Mouse (Mus musculus) embryo, embryonic 11.5 days (tissue): ENCODE measurements around the gene Htr3b.
A peak's percentile ranks its signal among the peaks of the same experiment; 100 is the strongest.

Experiments used
- DNase-seq: peaks from one replicate; pipeline ENCODE4 v3.0.0-alpha.2; 2012; ENCODE audit warnings: low read depth, low spot score

The Htr3b gene

DNA sequence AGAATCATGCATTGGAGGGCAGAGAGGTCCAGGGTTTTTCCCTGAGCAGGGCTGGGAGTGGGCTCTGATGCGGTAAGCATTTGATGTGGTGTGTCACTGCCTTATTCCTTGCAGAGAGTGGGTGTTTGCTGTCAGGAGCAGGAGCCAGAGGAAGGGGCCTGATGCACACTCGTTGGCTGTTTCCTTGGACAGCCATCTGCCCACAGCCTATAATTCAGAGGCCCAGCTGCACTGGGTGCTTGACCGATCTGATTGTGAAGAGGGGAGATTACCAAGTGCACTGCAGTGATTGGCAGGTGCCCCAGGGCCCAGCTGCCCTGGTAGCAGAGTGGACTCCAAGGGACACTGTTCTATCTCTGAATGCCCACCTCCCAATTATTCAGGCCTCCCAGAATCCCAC is 36.0 kb downstream of the Htr3b start:
- no peak for DNase-seq

DNA sequence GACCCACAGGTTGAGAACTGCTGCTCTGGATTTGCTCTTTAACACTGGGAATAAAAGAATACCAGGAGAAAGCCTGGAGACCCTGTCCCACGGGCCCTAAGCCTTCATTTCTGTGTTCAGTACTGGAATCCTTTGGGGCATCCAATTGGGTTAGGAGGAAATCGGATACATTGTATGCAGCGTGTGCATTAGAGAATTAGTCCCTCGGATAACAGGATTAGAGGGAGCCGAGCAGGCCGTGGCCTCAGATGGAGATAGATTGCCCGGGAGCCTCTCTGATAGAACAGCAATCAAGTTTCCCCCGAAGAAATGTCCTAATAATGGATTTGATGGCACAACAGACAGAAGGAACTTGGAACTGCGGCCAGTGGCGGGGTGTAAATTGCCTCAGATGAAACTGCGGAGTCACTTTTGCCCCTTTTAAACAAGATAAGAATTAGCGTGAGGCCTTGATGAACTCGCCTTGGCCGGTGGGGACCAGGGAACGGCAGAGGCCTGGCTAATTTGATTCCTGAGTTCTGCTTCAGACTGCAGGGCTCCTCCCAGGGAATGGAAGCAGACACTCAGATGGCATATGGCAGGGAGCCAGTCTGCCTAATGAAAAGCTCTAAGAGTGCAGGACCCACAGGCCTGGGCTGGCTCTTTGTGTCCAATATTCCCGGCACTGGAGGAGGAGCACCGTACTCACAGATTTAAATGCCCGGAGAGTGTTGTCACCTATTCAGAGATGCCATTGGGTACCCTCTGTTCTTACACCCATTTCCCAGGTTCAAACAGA is 48.6 kb downstream of the Htr3b start:
- no peak for DNase-seq

DNA sequence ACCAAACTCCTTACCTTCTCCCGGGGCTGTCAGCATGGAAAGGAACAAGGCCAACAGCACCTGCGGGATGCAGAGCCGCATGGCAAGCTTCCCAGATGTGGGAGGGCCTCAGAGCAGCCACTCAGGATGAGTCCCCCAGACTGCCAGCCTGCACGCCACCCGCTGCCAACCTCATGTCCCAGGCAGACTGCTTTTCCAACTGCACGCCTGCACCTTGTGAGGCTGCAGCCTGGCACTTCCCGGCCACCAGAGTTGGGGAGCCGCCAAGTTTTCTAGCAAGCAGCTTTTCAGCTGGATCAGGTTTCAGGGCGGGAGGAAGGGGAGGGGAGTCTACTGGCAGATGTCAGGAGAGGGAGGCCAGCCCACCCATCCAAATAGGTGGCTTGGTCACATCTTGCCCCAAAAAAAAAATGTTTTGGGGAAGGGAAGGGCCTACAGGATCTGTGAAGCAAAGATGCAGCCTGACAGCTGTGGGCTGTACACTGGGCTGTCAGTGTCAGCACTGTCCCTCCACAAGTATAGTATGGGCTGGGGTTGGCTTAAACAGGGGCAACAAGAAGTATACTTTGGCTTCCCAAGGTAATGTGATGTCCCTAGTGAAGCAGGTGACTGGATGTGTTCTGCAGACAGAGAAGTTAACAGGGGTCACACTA is 53.8 kb downstream of the Htr3b start, which contains the start of gene Htr3a:
Htr3a (minus strand) TSS at position 215 of the 653 bp plus-strand sequence.
- peak; percentile 47 for DNase-seq

DNA sequence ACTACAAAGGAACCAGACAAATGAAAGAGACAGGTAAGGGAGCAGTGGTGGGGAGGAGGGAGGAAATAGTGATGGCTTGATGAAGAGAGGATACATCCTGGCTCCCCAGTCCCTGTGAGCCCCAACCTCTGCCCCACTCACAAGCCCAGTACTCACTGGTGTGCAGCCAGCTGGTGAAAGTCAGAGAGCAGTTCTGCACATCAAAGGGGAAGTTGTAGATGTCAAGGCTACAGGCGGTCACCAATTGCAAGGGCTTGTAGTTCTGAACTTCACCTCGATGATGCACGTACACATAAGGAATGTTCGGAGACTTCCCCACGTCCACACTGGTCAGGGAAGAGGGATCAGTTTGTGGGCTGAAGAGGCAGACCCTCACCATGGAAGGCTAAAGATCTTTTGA is 60.4 kb downstream of the Htr3b start:
- DNase-seq: no peak

DNA sequence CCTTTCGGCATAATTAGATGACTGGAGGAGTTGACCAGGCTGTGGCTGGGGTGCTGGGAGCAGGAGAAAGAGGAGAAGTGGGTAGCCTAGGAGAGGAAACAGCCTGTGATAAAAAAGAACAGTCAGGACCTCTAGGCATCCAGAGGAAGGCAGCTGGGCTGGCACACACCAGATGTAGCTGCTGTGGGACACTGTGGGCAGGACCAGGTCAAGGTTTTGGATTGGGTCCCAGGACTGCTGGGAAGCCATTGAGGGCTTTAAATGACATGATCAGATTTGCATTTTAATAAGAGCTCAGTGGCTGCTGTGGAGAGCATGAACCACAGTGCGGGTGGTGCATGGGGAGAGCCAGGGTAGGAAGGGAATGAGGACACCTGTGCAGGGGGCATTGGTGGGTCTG is 61.0 kb downstream of the Htr3b start:
- no peak for DNase-seq

DNA sequence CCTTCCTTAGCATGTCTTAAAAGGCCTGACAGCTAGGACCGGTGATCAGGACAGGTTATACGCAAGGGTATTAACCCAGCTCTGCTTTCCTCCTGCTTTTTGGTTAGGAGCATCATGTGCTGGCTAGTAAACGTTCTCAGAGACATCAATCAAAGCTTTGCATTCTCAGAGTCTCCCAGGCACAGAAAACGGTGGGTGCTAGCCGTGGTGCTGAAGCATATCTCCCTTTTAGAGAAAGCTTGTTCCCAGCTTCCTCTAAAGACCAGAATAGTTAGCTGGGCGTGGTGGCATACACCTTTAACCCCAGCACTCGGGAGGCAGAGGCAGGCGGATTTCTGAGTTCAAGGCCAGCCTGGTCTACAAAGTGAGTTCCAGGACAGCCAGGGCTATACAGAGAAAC is 66.2 kb downstream of the Htr3b start:
- peak; percentile 53 for DNase-seq

DNA sequence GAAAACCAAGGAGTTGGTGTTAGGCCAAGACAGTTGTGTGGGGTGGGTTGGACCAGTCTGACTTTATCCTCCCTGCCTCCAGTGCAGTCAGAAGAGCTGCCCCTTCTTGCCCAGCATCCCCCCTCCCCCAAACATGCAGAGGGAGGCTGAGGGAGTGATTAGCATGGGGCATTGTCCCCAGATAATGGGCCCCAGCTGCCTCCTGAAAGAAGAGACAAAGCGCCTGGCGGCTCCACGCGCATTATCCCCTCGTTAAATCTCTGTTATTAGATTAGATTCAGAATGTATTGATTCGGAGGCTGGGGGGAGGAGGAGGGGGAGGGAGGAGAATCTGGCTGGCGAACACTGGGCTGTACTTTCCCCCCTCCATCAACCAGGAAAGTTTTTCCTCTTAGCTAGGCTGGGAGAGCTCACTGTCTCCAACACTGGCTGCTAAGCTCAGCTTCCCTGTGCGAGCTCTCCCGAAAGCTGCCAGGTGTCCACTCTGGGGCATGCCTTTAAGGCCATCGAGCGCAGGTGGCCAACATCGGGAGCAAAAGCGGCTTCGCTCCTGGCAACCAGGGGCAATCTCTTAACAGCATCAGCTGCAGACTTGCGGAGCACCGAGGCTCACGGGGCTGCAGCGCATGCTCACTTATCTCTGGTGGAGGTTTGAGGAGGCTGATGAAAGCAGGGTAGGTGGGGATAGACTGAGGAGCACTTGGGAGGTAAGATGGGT is 68.8 kb downstream of the Htr3b start:
- DNase-seq: peak; percentile 26

DNA sequence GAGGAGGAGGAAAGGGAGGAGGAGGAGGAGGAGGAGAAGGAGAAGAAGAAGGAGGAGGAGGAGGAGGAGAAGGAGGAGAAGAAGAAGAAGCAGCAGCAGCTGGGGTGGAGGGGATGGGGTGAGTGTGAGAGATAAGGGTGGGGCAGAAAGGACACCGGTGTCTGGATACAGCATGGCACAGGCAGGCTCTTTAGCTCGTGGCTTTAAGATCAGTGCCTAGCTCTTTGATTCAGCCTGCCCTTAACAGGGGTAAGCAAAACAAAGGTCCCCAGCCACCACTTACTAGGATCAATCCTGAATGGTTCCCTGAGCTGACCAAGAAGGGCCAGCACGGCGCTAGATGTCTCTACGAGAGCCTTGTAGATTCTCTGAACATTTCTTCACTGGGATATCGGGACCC is 70.0 kb downstream of the Htr3b start:
- no peak for DNase-seq

DNA sequence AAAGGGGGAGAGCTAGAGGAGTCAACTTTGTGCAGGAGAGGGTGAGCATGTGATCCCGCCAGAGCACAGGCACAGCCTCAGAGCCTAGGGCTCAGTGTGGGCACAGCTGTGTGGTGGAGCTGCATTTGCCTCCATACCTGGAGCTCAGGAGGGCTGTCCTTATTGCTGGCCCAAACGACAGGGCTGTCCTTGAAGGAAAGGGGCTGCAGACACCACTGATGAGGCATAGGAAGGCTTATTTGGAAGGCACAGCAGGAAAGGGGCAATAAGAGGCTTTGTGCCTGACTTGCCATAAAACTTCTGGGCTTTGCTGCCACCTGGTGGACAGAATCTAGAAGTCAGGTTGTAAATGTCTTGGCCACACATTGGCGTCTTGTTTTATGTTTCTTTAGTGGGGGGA is 70.8 kb downstream of the Htr3b start:
- peak; percentile 79 for DNase-seq

DNA sequence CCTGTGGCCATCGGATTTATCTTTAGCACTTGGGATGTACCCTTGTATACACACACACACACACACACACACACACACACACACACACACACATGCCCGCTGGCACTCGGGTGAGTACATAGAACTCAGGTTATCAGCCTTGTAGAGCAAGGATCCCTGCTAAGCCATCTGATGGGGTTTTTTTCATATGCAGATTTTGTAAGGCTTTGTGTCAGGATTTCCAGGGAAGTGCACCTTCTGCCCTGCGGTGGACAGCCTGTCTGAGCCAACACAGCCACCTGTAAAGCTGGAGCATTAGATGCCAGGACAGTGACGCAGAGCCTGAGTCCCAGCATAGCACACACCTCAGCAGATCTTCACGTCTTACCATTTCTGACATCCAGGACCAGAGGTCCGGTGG is 75.7 kb downstream of the Htr3b start:
- DNase-seq: no peak
